Mouse (Mus musculus) midbrain, postnatal 0 days (tissue): ENCODE results near the gene Sh3pxd2a. TPM values are rescaled to one million over a fixed set of nuclear protein-coding genes. Genes with fewer than 3 reads are reported as not detected.

Source experiments
- ATAC-seq: fragments of 200-750 bp; cut with Nextera tagmentation; 2 replicates; pipeline ENCODE4 v1.8.0; 2017; ENCODE audit warnings: moderate number of reproducible peaks, mild to moderate bottlenecking, moderate TSS enrichment, moderate library complexity; ENCODE audit not compliant: low FRiP score
- DNase-seq: peaks from one replicate; pipeline ENCODE4 v3.0.0-alpha.2; 2015; ENCODE audit warnings: low spot score
- H3K27ac ChIP-seq: fragments of 300-500 bp; sonication (generic); 2 replicates; pipeline ENCODE4 v1.5.1; 2014; ENCODE audit warnings: low read depth, mild to moderate bottlenecking, low read length, mixed read lengths
- H3K27me3 ChIP-seq: fragments of 300-500 bp; sonication (generic); 2 replicates; pipeline ENCODE4 v1.6.1; 2014; ENCODE audit warnings: low read length, control low read depth, mixed read lengths; ENCODE audit not compliant: insufficient read depth
- H3K36me3 ChIP-seq: fragments of 300-500 bp; sonication (generic); 2 replicates; pipeline ENCODE4 v1.6.1; 2014; ENCODE audit warnings: low read length, control low read depth, mixed read lengths; ENCODE audit not compliant: insufficient read depth
- H3K4me1 ChIP-seq: fragments of 300-500 bp; sonication (generic); 2 replicates; pipeline ENCODE4 v1.6.1; 2014; ENCODE audit warnings: mild to moderate bottlenecking, control low read depth, antibody characterized with exemption, low read length, mixed read lengths; ENCODE audit not compliant: insufficient read depth
- H3K4me2 ChIP-seq: fragments of 300-500 bp; sonication (generic); 2 replicates; pipeline ENCODE4 v1.6.1; 2014; ENCODE audit warnings: low read depth, mild to moderate bottlenecking, low read length, mixed read lengths; ENCODE audit not compliant: poor library complexity, severe bottlenecking
- H3K4me3 ChIP-seq: fragments of 300-500 bp; sonication (generic); 2 replicates; pipeline ENCODE4 v1.5.1; 2014; ENCODE audit warnings: low read depth, mild to moderate bottlenecking, low read length, moderate library complexity
- H3K9ac ChIP-seq: fragments of 300-500 bp; sonication (generic); replicated peaks from 2 replicates; pipeline ENCODE4 v1.6.1; 2014; ENCODE audit warnings: mild to moderate bottlenecking, low read length, moderate library complexity, mixed read lengths; ENCODE audit not compliant: poor library complexity, severe bottlenecking
- H3K9me3 ChIP-seq: fragments of 300-500 bp; sonication (generic); 2 replicates; pipeline ENCODE4 v1.6.1; 2016; ENCODE audit warnings: low read length, control low read depth
- CTCF ChIP-seq: IDR thresholded peaks from 2 replicates; pipeline ENCODE4 v1.5.1; 2016; ENCODE audit warnings: antibody characterized with exemption, mild to moderate bottlenecking
- WGBS: fragments of 180-500 bp; shearing (Covaris S2); extraction: QIAGEN DNeasy Blood & Tissue Kit; methylation state at CpG from one replicate; pipeline ENCODE4 v1.1.7; 2014; 5-methylcytosine and 5-hydroxymethylcytosine counted together
- polyA plus RNA-seq: library from polyadenylated mRNA; unstranded; fragments of >200 nt; fragmentation: Nextera tagmentation; extraction: Ambion mirVana; gene quantifications from 2 replicates; pipeline ENCODE4 v1.2.1, GENCODE M21; 2015
- total RNA-seq: library from RNA; depleted of rRNA; stranded (reverse); fragments of >200 nt; gene quantifications from 2 replicates; pipeline ENCODE4 v1.2.3, GENCODE M21; 2014

The Sh3pxd2a gene
- total and polyA plus RNA-seq, 2 experiments from 2014 or later, result 1.5 to 21.0 TPM

DNA sequence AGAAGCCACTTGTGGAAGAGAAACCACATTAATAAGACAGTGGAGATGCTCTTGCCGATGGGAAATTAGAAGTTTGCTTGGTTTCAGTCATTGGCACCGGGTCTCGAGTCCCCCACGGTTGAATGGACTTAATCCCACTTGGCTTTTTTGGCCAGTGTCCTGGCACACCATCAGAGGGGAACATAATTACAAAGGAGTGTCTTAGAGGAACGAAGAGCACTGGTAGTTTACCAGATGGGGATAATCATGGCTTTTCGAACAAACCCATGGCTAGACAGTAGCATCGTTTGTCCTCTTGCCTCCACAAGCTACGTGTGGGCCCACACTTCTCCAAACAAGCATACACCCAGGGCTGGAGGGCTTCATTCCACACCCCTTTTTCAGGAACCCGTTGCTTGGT lies 33.1 kb upstream of the Sh3pxd2a start:
- WGBS, result 70% methylated on average over 9 of the region's 9 CpGs
- DNase-seq (peak; percentile 47), ATAC-seq (no peak)
- no peaks in the 10 kb centered on the region for H3K36me3 ChIP-seq
- peaks cover 7% of the 10 kb centered on the region; the same call in 1 of the 2 replicates for H3K4me1 ChIP-seq
- H3K9ac ChIP-seq, result no peak overlapping the region
- H3K27me3 ChIP-seq, result no peaks in the 10 kb centered on the region
- H3K9me3 ChIP-seq, result no peaks in the 10 kb centered on the region
- H3K27ac ChIP-seq, result no peak overlapping the region
- TF ChIP-seq CTCF, result no peak
- no peak overlapping the region for H3K4me2 ChIP-seq
- H3K4me3 ChIP-seq, result no peak overlapping the region

DNA sequence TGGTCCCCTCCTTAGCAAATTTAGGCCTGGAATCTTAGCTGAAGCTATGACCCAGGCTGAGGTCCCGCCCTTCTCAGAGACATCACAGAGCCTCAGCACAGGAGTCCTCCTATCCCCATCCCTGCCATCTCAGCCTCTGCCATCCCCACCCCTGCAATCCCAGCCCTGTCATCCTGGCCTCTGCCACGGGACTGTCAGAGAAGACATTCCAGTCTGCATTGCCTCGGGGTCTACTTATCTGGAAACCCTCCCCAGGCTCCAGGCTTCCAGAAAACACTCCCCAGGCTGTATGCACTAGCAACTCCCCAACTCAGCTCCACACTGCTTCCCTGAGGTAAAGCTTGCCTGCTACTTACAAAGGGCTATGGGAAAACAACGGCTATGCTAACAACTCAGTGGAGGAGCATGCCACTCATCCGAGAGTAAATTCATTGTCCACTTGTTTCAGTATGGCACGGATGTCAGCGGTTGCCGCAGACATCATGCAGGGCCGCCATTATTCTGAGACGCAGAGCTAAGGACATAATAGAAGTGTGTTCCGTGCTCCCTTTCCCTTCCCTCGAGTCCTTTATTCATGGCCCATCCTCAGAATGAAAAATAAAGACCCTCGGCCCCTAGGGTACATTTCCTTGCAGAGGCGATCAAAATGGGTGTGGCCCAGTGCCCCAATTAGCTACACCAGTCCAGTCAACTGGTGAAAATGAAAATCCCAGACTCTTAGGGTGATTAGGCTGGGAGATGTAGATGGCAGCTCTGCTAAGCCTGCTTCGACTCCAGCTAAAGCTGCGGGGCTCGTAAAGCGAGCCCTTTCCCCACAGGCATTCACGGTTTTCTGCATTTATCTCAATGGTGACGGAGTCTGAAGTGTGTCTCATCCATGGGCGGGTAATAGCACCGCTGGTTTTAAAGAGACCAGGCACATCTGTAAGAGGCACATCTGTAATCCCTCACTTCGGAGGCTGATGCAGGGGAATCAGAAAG lies 29.1 kb upstream of the Sh3pxd2a start:
- no peak for TF ChIP-seq CTCF
- DNase-seq, result peak; percentile 49
- Histone ChIP-seq H3K4me3 (no peak overlapping the region), H3K27ac (peak overlapping the region; percentile 67), H3K9ac (peak overlapping the region; percentile 33; the same call in 1 of the 2 replicates), H3K4me1 (peaks cover 7% of the 10 kb centered on the region; the same call in 1 of the 2 replicates), H3K27me3 (no peaks in the 10 kb centered on the region), H3K4me2 (peak overlapping the region; percentile 29), H3K9me3 (no peaks in the 10 kb centered on the region), H3K36me3 (no peaks in the 10 kb centered on the region)
- ATAC-seq, result peak; percentile 44; the same call in 1 of the 2 replicates
- 17% methylated on average over 23 of the region's 23 CpGs for WGBS

DNA sequence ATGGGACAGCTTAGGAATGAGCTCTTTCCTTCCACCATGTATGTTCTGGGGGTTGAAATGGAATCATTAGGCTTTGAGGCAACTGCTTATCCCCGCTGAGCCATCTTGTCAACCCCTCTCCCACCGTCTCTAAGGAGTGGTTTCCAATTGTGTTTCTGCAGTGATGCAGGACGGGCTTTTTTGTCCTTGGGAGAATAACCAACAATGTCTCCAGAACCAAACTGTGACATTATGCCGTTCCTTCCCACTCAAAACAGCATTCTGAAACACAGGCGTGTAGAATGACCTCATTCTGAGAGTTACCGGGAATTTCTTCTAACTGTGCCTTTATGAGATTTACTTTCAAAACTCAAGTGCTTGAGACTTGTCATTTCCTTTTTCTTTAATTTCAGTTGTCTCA lies 28.2 kb upstream of the Sh3pxd2a start:
- Histone ChIP-seq H3K9ac (no peak overlapping the region), H3K4me1 (peaks cover 7% of the 10 kb centered on the region; the same call in 1 of the 2 replicates), H3K27ac (no peak overlapping the region), H3K27me3 (no peaks in the 10 kb centered on the region), H3K4me3 (no peak overlapping the region), H3K9me3 (no peaks in the 10 kb centered on the region), H3K4me2 (no peak overlapping the region), H3K36me3 (no peaks in the 10 kb centered on the region)
- DNase-seq, result no peak
- TF ChIP-seq CTCF, result no peak
- no peak for ATAC-seq
- WGBS, result 34% methylated on average over 6 of the region's 6 CpGs

DNA sequence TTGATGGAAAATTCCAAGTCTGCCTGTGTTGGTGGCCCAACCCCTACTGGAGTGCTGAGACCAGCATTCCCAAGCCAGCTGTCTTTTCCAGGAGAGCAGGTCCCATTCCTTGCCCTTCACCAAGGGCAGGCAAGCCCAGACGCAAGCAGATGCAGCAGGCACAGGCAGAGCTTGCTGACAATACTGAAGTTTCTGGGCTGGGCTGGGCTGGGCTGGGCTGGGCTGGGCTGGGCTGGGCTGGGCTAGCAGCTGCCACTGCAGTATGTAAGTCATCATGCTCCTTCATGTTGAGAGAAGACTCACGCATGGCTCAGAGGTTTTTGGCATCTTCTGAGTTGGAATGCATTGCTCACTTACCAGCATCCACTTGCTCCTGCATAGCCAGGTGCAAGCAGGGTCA lies 27.7 kb upstream of the Sh3pxd2a start:
- no peaks in the 10 kb centered on the region for H3K9me3 ChIP-seq
- no peak overlapping the region for H3K27ac ChIP-seq
- H3K36me3 ChIP-seq, result no peaks in the 10 kb centered on the region
- H3K4me3 ChIP-seq, result no peak overlapping the region
- DNase-seq (no peak), ATAC-seq (no peak)
- H3K4me1 ChIP-seq, result peaks cover 7% of the 10 kb centered on the region; the same call in 1 of the 2 replicates
- no peak overlapping the region for H3K4me2 ChIP-seq
- no peak overlapping the region for H3K9ac ChIP-seq
- no peak for TF ChIP-seq CTCF
- WGBS, result 76% methylated on average over 2 of the region's 2 CpGs
- no peaks in the 10 kb centered on the region for H3K27me3 ChIP-seq

DNA sequence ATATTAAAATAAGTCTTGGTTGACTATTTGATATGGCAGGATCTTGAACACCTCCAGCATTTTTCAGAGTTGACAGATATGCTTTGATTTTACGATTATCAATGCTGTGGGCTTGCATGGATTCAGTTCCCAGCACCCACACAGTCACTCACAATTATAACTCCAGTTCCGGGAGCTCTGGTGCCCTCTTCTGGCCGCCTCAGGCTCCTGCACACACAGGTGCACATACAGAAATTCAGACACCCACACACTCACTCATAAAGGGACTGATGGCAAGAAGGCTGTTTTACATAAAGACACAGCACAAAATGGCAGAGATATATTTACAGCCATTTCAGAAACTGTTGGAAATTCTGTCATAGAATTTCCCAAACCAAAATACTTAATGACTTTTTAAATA lies 25.0 kb upstream of the Sh3pxd2a start:
- Histone ChIP-seq H3K4me2 (no peak overlapping the region), H3K27me3 (no peaks in the 10 kb centered on the region), H3K36me3 (no peaks in the 10 kb centered on the region), H3K9ac (no peak overlapping the region), H3K4me3 (no peak overlapping the region), H3K4me1 (peaks cover 12% of the 10 kb centered on the region; the same call in 1 of the 2 replicates), H3K9me3 (no peaks in the 10 kb centered on the region), H3K27ac (no peak overlapping the region)
- DNase-seq (no peak), ATAC-seq (no peak)
- peak; percentile 27 for TF ChIP-seq CTCF
- WGBS, result 97% methylated on average over 3 of the region's 3 CpGs

DNA sequence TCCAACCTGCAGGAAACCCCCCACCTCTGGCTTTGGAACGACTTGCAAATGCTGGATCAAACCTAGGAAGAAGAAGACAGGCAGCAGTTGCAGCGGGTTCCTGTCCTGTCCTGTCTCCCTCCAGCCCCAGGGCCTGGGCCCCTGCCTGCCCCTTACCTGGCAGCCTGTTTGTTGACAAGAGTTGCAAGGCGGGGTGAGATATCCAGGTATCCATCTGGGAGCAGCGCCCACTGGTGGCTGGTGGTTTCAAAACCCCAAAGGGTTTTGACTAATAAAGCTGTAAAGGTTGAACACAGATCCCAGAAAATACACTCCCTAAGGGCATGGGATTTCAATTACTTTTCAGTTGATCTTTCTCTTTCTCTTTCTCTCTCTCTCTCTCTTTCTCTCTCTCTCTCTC lies 24.0 kb upstream of the Sh3pxd2a start:
- H3K27me3 ChIP-seq, result no peaks in the 10 kb centered on the region
- H3K9ac ChIP-seq, result no peak overlapping the region
- no peak for ATAC-seq
- 39% methylated on average over 4 of the region's 4 CpGs for WGBS
- no peaks in the 10 kb centered on the region for H3K36me3 ChIP-seq
- H3K9me3 ChIP-seq, result no peaks in the 10 kb centered on the region
- no peak overlapping the region for H3K4me2 ChIP-seq
- no peak overlapping the region for H3K4me3 ChIP-seq
- peak; percentile 42 for TF ChIP-seq CTCF
- no peak overlapping the region for H3K27ac ChIP-seq
- peaks cover 12% of the 10 kb centered on the region; the same call in 1 of the 2 replicates for H3K4me1 ChIP-seq
- no peak for DNase-seq
